Mouse (Mus musculus): ENCODE results near the gene Rnf39. TPM values are rescaled to one million over a fixed set of nuclear protein-coding genes. Genes with fewer than 3 reads are reported as not detected.
"Not testable (repeated sequence)": the region's sequence is repeated elsewhere in the genome, so short reads cannot be mapped to it uniquely, and the experiment has no call there.

Rnf39 gene
- total RNA-seq, 2 experiments from 2014 or later, result 0.33 TPM; not detected in 1

DNA sequence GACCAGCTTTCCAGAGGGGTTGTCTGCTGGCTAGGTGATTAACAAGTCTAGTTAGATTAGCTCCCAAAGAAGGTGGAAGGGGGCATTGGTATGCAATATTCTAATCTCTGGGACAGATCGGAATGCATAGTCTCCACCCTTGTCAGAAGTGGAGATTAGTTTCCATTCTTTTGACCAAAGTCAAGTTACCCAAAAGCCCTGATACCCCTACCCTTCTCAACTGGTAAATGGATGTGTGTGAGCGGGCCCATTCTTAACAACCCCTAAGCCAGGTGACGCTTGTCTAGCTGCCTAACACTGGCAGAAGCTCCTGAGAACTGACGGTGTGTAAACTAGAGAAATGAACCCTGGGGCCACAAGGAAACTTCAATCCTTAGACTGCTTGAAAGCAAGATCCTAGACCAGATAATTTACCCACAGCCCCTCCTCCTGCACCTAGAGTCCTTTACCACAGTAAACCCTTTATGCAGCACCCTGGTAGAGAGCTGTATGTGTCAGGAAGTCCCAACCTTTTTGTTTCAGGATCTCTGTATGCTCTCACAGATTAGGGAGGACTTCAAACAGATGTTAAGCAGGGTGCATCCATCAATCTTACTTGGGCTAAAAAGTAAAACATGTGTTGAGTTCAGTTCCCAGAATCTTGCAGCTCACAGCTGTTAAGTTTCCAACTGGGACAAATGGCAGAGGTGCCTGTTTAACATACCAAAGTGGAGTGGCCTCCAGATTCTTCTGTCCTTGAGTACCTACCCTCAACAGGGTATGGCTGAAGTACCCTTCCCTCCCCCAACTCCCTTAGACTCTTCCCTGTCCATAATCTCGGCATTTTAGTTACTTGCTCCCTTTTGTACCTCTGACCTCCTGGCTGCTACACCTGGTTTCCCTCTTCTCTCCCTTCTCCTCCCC is 39.8 kb downstream of the Rnf39 start:
- DNase-seq, result no peak

- no peak for DNase-seq
Observed at GRCm38 (mm10) chr17:36988475-36988874, 45.8 kb downstream of the Rnf39 start.

DNA sequence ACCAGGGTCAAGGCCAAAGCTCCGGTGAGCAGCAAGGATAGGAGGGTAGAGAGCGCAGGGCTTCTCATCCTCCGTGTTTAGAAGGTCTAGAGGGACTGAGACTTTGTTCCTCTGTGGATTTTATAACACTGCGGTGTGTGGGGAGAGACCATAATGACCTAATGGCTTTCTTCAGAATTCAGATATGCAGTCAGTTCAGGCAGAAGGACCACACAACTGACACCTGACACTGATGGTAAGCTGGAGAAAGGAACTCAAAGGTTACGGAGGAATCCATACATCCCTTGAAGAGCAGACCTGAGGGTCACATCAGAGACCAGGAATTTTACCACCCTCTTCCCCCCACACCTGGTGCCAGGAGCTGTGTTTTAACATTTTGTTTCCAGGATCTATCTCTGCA is 46.7 kb downstream of the Rnf39 start, which contains the start of gene H2-M5:
Gene H2-M5, minus strand, starts transcription at position 101 of the 400 bp plus-strand sequence.
- DNase-seq, result no peak

DNA sequence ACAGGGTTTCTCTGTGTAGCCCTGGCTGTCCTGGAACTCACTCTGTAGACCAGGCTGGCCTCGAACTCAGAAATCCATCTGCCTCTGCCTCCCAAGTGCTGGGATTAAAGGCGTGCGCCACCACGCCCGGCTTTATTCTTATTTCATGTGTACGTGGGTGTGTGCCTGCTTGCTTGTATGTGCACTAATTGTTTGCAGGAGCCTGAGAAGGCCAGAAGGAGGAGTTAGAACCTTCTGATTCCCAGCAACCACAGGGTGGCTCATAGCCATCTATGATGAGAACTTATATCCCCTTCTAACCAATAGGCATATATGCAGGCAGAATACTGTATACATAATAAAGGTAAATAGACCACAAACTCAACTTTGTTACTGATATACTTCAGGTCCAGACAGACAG is 47.9 kb downstream of the Rnf39 start:
- DNase-seq, result not testable (repeated sequence)

DNA sequence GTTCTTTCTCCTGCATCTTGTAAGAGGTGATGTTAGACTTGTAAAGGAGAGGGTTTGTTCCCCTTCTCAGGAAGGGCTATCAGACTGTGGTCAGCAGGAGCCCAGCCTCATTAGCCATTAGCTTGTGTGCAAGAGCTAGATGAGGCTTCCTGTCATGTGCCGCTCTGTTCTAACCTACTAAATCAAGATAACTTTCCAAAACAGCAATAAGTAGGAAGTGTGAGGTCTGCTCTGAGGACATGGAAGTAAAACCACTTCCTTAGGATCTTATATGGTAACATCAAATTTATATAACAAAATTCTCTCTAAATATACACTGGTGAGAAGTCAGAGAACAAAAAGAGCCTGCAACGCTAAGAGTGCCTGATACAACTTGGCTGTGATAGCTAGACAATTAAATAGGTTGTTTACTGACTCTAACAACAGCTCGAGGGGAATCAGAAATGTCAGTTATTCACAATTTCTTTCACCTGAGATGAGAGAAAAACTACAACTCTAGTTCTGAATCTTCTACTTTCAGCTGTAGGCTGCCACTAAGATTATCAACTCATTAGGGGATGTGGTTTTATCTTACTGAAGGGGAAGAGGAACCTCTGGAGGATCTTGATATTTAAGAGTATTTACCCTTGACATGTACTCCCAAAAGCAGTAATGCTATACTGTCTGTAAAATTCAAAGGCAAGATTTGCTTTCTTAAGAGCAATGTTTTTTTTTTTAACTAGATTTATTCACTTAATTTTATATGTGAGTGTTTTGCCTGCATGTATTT is 49.8 kb downstream of the Rnf39 start:
- DNase-seq, result no peak

- DNase-seq, result no peak
Observed at GRCm38 (mm10) chr17:36993770-36994325, 51.1 kb downstream of the Rnf39 start.

DNA sequence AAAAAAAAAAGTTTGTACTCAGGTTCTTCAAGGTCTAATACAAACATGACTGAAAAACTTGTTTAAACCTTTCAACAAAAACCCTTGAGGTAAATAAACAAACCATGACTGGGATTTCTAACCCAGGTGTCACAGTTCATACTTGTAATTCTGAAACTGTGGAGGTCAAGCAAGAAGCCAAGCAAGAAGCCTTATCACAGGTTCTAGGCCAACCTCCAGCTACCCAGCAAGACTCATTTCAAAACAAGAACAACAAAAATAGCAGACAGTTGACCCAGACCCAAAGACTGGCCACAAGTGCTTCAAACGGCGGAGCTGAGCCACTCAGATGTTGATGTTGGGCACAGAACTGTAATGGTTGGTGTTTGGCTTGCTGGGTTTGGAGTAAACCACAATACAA is 51.8 kb downstream of the Rnf39 start:
- no peak for DNase-seq

GRCm38 (mm10) chr17:36995448-36995847 is 52.7 kb downstream of the Rnf39 start:
- no peak for DNase-seq

GRCm38 (mm10) chr17:36997033-36997735 is 54.5 kb downstream of the Rnf39 start:
- peak; percentile 88 for DNase-seq

Other genes starting within 250 kb of the Rnf39 start
- not detected for gene H2-M10.5, start 170.0 kb upstream of the Rnf39 start, total RNA-seq (2021)
- not detected for gene H2-M10.6, start 130.7 kb upstream of the Rnf39 start, total RNA-seq (2021)
- gene Trim26, start 105.8 kb upstream of the Rnf39 start, total RNA-seq (2021), result 10 to 100 TPM; 43.1 to 49.5 TPM
- not detected for gene Trim15, start 75.7 kb upstream of the Rnf39 start, total RNA-seq (2021)
- 1 to 10 TPM; 2.1 to 5.4 TPM for gene Trim10, start 73.3 kb upstream of the Rnf39 start, total RNA-seq (2021)
- not detected for gene Trim40, start 52.8 kb upstream of the Rnf39 start, total RNA-seq (2021)
- gene Trim31, start 44.8 kb upstream of the Rnf39 start, total RNA-seq (2021), result not detected
- 10 to 100 TPM; 58.5 to 62.7 TPM for gene Ppp1r11, start 8.8 kb downstream of the Rnf39 start, total RNA-seq (2021)
- 10 to 100 TPM; 34.5 to 40.5 TPM for gene Znrd1, start 15.6 kb downstream of the Rnf39 start, total RNA-seq (2021)
- gene Znrd1as, start 15.7 kb downstream of the Rnf39 start, total RNA-seq (2021), result 10 to 100 TPM; 10.1 to 11.1 TPM
- not detected for gene 2410137M14Rik, start 38.3 kb downstream of the Rnf39 start, total RNA-seq (2021)
- gene H2-M5, start 46.6 kb downstream of the Rnf39 start, total RNA-seq (2021), result not detected
- 1 to 10 TPM; 4.0 to 7.7 TPM for gene Zfp57, start 58.2 kb downstream of the Rnf39 start, total RNA-seq (2021)
- not detected for gene Mog, start 80.5 kb downstream of the Rnf39 start, total RNA-seq (2021)
- 10 to 100 TPM; 22.1 to 40.3 TPM for gene Gabbr1, start 103.0 kb downstream of the Rnf39 start, total RNA-seq (2021)
- not detected for gene Olfr90, start 145.6 kb downstream of the Rnf39 start, total RNA-seq (2021)
- gene Olfr91, start 155.4 kb downstream of the Rnf39 start, total RNA-seq (2021), result not detected
- gene Olfr92, start 177.2 kb downstream of the Rnf39 start, total RNA-seq (2021), result not detected
- gene Olfr93, start 218.6 kb downstream of the Rnf39 start, total RNA-seq (2021), result not detected